Mouse (Mus musculus): ENCODE measurements at regions not wholly inside any gene's neighbourhood (a gene's known extent, or its start where the extent isn't known, plus 50 kb on each side); places are given as distances from the start of the nearest gene placed in this dataset.

DNA sequence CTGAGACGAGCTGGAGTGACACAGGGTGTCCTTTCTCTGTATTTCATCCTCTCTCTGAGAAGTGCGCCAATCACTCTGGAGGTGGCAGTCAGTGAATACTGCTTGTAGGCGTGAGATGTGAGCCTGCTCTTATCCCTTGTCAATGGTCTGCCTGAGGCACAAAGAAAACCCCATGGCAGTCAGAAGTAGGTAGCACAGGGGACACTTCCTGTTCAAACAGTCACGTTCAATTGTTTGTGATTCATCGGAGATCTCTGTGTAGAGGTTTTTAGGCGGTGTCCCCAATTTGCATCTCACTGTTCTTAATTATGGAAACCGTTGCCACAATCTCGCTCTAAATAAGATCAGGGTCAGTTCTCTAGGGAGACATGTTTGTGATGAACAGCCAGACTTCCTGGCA lies 447.7 kb downstream of the Glrx3 start:
- ATAC-seq: no peak

DNA sequence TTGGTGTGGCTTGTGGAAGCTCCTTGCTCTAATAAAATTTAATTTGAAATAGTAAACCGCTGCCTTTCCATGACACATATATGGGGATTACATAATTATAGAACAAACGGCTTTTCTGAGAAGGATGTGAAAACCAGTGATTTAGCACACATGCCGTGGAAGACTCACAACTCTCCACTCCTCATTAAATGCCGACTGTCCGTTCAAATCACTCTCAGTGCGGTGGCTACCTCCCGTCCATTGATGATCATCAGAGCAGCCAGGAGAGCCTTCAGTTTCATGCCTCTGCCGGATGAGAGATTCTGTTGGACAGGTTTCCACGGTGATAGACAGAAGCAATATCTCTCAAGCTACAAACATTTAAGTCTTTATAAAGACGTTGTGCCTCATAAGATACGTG lies 451.3 kb downstream of the Glrx3 start:
- no peak for ATAC-seq

DNA sequence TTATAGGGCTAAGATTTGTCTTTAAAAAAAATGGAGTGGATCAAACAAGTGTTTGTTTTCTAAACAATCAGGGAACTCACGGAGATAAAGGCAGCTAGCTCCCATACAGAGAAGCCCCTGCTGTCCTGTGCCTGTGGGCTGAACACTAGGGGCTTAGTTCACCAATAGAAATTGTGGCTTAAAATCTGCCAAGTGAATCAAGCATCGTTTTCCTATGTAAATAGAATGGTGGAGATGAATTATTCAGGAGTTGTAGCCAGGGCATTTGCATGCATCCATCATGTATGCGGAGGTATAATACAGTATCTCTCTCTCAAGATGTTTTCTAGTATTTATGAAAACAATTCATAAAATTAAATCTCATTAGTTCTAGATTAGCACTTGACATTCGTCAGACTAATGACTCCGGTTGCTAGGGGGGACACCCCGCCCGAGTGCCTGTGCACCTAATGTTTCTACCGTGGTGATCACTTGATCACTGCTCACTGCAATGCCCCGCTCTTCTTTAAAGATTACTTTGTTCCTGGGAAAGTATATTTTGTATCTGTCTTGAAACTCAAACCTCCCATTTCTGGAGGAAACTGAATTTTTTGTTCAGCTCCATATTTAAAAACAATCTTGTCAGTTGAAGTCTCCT lies 469.1 kb downstream of the Glrx3 start:
- ATAC-seq: no peak

DNA sequence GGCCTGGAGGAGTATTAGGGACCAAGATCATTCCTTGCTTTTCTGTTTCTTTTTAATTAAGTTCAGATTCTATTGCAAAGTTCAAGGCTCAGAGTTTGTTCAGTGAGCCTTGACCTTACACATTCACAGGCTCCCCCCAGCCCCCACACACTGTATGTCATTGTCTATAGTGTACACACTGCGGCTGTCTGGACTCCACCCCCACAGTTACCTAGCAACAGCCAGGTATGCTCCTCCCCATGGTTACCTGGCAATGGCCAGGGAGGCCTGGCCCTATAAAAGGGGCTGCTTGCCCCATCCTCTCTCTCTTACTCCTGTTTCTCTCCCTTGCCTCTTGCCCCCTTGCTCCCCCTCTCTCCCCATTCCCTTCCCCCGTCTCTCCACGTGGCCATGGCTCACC lies 472.0 kb downstream of the Glrx3 start:
- no peak for ATAC-seq

DNA sequence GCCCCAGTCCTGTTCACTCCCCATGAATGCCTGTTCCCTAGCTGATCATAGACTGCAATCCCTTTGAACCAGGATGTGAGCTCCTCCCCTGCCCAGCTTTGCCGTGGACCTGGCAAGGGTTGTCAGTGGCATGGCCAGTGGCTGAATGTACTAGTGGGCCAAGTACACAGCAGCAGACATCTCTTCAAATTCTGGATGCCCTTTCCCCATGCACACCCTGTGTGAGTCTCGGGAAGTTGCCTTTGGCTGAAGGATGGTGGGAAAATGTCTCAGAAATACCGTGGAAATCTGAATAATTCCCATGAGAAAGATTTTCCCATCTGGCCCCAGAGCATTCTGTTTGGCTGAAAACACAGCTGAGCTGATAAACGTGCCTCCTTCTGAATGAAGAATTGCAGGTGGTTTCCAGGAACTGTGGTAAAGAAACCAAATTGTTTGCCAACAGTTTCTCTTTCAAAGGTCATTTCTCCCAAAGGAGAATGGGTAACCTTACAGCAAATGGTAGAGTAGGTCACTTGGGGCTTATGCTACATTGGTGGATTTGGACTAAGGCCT lies 476.2 kb downstream of the Glrx3 start:
- no peak for ATAC-seq

DNA sequence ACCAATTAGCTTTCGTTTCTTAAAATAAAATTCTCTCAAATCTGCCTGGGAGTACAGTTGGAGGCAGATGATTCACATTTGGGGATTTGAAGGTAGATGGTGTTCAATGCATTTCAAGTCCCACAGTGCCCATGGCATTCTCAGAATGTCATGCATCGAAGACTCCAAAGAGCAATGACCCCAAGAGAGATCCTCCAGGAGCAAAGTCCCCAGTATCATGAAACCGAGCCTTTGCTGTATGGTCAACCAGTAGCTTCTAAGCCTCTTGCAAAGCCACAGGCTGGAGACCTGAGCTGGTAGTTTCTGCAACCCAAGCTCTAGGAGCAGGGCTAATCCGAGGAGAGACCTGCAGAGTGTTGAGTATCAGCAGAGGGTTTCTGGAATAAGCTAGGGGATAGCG lies 477.1 kb downstream of the Glrx3 start:
- ATAC-seq: no peak

DNA sequence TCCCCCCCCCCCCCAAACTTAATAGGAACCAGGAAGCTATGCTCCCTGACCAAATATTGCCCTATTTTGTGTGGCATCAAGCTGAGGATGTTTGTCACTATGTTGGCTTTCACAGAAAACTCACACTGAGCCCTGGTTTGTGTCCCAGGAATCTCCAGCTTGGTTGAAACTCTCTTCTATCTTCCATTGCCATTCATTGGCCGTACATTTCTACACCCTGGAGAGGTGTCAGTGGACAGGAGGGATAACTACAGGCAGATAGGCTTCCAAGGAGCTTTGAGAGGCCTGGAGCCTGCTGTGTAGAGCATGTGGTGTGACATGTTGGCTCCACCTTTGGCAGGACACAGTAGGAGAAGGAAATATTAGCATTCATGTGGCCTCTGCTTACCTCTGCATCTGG lies 478.9 kb downstream of the Glrx3 start:
- no peak for ATAC-seq

DNA sequence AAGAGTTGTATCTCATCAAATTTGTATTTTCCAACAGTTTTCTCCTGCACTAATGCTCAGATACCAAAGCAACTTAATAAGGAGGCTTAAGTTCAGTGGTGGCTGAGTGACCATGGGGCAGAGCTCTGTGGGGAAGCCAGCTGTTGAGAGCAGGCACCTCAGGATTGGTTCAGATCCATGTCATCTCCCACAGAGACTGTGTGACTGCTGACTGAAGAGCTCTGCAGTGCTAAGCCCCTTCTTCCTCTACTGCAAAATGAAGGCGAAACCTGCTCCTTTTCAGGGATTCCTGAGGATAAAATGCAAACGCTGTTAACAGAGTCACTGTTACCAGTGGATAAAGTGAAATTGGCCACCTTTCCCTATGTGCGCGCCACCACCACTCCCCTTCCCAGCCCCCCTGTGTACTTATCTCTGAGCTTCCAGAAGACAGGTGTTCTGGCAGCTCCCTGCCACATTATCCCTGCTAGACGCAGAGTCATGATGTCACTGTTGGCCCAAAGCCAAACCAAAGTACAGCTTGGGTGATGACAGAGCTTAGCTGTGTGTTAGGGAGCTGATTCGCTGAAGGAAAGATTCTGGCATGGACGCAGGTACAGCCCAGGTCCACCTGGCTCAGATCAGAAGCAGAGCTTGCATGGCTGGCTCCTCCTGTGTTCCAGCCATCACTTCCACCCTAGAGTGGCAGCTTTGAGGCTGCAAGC lies 472.9 kb downstream of the Tcerg1l start:
- no peak for ATAC-seq

DNA sequence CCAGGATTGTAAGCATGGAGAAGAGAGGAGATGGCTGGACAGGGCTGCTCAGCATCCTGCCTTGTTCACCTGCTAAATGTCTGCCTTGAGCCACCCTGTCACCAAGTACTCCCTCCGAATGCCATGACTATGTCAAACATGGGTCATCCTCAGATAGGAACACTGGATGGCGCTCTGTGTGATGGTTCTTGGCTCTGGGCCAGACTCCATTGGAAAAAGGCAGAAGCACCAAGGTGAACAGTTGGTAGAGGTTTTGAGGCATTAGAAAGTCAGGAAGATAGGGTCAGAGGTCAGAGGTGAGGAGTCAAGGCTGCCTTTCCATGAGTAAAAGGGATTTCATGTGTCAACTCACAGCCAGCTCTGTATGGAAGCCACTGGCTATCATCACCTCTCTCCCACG lies 471.9 kb downstream of the Tcerg1l start:
- no peak for ATAC-seq

DNA sequence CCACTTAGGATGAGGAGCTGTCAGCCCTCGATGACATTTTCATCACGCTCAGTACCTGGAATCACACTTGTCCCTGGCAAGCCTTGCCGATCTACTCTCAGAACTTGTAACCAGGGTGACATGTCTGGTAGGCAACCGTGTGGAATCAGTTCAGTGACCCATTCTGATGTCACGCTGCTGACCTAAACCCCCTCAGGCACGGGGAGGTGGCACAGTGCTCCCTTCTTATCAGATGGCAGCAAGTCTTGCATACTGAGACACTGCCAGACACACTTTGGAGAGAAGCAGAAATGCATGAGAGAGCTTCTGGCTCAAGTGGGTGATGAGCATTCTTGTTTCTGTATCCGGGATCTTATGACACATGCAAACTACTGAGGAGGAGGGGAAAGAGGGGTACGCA lies 470.2 kb downstream of the Tcerg1l start:
- no peak for ATAC-seq

DNA sequence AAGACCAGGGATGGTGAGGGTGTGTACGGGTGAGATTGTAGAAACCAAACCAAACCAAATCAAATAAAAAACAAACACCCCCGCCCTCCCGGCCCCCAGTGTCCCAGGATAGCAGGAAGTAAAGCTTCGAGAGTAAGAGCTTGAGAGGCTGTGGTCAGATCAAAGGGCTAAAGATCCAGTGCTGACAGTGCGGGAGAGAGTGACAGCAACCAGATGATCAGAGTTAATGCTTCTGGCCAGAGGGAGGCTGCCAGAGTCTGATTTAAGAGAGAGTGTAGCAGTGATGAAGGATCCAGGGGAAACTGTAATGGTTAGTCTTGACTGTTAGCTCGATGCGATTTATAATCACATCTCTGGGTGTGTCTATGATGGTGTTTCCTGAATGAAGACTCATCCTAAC lies 467.3 kb downstream of the Tcerg1l start:
- ATAC-seq: no peak

DNA sequence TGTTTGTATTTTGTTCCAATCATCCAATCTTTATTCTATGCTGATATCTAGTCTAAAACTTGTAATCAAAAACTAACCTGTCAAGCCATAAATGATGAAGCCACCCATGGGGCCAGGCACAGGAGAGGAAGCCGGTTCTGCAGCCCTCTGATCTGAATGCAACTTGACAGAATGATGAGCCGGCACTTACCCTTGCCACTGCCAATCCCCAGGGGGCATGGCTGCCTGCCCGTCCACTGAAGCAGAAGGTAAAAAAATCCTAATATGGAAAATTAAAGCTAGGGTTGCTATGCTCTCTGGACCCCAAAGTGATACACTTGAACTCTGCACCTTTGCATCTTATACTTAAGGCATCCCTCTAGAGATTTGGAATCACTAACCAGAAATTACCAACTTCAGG lies 461.6 kb downstream of the Tcerg1l start:
- ATAC-seq: no peak

DNA sequence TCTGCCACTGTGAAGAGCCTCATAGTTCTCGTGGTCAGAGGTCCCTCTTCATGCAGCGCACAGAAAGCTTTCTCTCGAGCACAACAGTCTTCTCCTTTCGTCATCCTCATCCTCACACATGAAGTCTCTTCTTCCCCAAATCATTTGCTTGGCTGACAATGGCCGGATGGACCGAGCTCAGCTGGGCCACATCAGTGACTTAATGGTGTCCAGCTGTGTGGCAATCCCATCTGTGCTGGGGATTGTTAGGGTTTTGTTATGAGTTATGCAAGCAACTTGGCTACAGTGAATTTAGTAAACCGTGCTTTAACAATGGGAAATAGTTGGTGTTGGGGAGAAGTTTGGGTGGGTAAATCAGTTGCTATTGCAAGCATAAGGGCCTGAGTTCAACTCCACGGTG lies 458.4 kb downstream of the Tcerg1l start:
- ATAC-seq: no peak

DNA sequence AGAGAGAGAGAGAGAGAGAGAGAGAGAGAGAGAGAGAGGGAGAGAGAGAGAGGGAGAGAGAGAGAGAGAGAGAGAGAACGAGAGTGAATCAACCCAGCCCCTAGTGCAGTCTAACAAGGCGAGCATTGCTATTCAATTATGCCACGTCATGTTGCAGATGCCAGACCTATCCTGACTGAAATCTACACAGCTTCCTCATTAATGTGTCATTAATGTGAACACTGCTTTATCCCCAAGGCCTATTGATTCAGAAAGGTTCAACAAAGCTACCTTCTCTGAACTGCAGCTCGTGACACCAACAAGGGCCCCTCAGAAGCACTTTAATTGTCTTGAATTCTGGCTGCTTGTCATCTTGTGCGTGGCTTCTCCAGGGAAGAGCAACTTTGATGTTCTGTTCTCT lies 457.4 kb downstream of the Tcerg1l start:
- ATAC-seq: no peak

DNA sequence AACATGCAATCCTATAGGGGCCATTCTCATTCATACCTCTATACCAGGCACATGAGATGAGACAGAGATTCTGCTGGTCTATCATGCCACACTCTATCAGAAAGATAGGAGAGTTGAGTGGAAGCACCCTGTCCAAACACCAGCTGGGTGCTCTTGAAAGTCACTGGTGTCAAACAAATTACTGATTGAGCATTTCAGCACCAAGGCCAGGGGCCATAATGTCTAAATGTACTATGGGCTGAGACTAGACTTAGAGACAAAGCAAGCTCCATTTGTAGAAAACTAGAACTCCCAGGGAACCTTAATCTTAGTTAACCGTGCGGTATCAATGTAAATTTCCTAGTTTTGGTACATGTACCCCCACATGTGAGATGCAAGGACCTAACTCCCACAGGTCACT lies 452.5 kb downstream of the Tcerg1l start:
- no peak for ATAC-seq

DNA sequence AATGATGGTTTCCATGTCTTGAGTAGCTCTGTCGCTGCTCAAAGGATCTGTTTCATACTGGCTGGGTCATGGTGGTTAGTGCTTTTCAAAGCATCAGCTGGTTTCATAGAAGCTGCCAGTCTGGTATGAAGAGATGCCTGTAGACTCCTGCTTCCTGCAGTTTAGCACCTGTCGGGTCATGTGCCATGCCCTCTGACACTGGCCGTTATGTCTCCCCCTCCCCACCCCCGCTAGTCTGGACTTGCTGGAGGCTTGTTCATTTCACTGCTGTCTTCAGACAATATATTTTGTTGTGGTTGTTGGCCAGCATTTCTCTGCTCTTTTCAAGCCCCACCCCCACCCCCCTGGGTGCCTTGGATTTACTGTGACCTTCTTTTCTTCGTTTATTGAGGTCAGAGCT lies 450.1 kb downstream of the Tcerg1l start:
- ATAC-seq: no peak

DNA sequence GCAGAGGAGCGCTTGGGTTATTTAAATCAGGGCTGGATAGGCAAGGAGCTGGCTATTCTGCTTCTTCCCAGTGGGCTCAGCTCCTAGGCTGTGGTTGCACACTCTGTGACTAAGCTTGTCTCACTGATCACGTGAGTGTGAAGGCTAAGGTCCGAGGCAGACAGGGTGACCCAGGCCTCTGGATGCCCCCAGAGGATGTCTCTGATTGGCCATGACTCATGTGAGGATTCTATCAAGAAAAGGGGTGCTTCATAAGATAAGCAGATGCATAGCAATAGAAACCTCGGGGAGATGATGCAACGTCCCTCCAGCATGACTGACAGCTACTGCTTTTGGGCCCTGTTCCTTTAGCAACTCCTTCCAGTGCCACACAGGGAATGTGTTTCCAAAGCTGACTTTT lies 440.2 kb downstream of the Tcerg1l start:
- ATAC-seq: no peak

DNA sequence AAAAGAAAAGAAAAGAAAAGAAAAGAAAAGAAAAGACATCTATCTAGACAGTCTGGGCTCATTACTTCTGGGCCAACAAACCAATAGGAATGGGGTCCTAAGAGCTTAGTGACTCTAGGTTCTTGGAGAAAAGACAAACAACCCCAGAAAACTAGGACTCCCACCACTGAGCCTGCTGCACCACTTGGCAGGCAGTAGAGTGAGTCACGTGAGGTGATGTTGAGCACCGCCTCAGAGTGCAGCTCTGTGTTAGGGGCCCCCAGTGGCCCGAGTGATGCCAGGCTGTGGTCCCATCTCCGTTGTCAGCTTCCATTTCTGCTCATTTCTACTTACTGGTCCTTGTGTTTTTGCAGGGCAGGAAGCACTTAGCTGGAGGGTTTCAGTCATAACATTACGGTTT lies 439.7 kb downstream of the Tcerg1l start:
- no peak for ATAC-seq

DNA sequence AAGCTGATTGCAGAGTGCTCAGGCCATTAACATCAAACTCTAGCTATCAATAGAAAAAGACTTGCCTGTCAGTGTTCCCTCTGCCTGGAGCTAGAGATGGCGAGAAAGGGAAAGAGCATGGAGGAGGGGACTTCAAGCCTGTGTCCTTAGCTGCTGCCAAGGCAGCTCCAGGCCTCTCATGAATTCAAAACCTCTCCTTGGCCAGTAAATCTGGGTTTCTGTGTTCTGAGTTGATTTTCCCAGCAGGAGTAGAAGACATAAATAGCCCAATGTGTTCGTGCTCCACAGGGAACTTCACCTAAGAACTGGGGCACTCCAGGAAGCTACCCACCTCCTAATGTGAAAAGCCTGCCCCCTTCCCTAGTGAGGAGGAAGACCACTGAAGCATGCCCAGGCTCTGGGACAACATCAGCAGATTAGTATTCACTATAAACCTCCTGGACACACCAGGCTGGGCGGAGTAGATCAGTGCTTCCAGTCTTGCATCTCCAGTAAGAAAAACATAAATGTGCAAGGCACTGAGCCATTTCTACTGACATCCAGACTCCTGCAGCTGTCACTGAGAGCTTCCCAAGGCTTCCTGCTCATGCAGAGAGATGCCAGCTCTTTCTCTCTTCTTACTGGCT lies 433.9 kb downstream of the Tcerg1l start:
- no peak for ATAC-seq

DNA sequence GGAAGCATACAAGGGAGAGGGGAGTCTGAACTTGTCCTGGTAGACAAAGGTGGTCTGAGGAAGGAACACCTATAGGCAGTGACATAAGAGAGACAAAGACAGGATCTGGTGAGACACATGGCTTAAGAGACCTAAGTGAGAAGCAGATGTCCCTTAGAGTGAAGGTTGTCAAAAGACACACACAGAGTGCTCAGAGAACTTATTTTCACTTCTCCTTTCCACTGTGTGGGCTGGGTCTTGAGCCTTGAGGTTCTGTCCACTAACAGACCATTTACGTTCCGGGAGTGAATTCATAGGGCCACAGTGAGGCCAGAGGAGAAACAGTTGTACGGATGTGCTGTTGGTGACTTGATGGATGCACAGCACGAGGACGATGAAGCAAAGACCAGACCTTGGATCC lies 422.8 kb downstream of the Tcerg1l start:
- ATAC-seq: no peak

DNA sequence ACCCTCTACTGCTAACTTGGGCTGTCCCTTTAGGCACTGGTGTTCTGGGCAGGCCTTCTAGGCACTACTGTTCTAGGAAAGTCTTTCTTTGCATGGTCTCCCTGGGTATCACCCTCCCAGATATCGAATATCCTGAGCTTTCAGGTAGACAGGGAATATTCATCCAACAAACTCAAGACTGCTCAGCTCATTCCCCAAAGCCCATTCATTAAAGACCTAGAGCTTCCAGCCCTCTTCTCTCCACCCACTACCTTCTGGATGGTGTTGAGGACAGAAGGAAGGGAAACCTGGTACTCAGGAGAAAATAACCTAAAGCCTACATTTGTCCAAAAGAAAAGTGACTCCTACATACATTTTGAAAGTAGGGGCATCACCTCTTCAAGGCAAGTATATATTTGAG lies 420.0 kb downstream of the Tcerg1l start:
- ATAC-seq: no peak

DNA sequence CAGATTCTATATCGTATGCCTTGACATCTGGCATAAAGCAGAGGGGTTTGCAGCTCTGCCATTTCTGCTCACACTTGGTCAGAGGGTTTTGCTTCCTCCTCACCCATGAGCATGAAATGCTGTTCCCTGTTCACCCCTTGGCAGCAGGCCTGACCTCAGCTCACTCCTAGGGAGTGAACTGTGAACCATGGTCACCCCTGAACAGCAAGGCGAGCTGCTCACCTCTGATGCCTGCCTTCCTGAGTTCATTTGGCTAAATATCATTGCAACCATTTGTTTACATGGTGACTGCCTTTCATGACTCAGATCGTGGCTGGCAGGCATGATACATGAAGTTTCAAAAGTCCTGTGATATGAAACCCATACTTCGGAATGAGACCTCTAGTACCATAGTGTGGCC lies 418.2 kb downstream of the Tcerg1l start:
- no peak for ATAC-seq

DNA sequence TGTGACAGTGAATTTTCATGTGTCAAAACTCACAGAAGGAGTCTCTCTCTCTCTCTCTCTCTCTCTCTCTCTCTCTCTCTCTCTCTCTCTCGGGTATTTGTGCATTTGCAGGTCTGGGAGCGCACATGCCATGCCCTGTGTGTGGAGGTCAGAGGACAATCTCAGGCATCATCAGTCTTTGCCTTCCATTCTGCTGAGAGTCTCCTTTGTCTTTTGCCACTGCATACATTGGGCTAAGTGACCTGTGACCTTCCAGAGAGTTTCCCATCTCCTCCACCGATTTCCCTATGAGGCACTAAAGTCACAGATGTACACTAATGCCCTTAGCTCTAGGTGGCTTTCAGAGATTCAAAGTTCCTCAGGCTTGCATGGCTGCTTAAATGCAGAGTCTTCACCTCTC lies 391.7 kb downstream of the Tcerg1l start:
- ATAC-seq: no peak

DNA sequence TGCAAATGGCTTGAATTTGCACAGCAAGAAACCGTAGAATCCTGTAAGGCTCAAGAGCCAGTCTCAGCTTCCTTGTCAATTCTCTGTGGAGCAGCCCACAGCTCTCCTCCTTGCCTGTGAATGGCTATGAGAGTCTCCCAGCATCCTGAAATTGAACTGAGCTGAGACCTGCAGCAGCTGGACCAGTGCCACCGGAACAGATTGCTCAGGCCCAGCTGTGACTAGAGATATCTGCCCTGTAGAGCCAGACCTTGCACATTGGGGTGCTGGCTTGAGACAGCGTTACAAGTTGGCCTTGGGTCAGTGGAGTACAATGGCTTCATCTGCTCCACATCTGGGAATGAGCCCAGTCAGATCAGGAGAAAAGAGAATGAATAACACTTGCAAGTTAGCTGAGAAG lies 390.6 kb downstream of the Tcerg1l start:
- no peak for ATAC-seq

All from CD4-positive, CD25-positive, alpha-beta regulatory T cell, adult 4 months (primary cell).